Mouse (Mus musculus) heart, postnatal 0 days (tissue): ENCODE results near the gene A930004D18Rik.

Experiments used
- CTCF ChIP-seq: IDR thresholded peaks from 2 replicates; pipeline ENCODE4 v1.5.1; 2016; ENCODE audit warnings: antibody characterized with exemption, control low read depth, low read depth
- EP300 ChIP-seq: IDR thresholded peaks from 2 replicates; pipeline ENCODE4 v1.6.1; 2016; ENCODE audit warnings: antibody characterized with exemption, low read depth

- TF ChIP-seq EP300 (no peak), CTCF (no peak)
Measured at GRCm38 (mm10) chr2:18030581-18030980, 7.0 kb downstream of the A930004D18Rik start.
